Mouse (Mus musculus): Measurements from ENCODE around the gene Psma5.

Gene Psma5

GRCm38 (mm10) chr3:108306387-108306786 is 49.7 kb downstream of the Psma5 start:
- DNase-seq: no peak

- DNase-seq: no peak
Observed at GRCm38 (mm10) chr3:108307485-108307884, 50.8 kb downstream of the Psma5 start.

- peak; percentile 73 to 81 for DNase-seq
Observed at GRCm38 (mm10) chr3:108310921-108311341, 54.2 kb downstream of the Psma5 start.

DNA sequence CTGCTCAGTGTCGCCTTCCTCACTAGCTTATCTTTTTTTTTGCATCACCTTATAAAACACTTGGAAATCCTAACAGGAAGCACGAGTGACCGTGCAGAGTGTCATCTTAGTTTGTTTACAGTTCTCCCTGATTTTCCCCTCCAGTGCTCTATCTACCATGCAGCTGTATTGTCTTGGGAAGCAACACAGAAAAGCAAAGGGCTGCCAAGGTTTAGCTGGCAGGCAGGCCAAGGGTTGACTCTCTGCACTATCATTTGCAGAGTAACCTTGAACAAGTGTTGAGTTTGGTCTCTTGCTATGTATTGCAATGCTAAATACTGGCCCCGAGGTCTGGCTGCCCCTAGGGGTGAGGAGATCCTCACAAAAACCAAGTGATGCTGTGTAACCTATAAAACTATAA is 55.0 kb downstream of the Psma5 start:
- no peak for DNase-seq

DNA sequence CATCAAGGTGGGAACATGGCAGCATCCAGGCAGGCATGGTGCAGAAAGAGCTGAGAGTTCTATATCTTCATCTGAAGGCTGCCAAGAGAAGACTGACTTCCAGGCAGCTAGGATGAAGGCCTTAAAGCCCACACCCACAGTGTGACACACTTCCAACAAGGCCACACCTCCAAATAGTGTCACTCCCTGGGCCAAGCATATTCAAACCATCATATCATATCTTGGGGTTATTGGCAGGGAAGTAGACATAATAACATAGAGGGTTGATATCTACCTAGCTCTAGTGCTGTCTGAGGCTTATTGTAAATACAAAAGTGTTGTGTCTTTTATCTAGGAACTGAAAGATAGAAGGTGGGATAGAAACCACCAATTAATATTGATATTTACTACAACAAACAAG is 55.7 kb downstream of the Psma5 start:
- no peak for DNase-seq

- DNase-seq: no peak
Observed at GRCm38 (mm10) chr3:108313138-108313537, 56.4 kb downstream of the Psma5 start.

DNA sequence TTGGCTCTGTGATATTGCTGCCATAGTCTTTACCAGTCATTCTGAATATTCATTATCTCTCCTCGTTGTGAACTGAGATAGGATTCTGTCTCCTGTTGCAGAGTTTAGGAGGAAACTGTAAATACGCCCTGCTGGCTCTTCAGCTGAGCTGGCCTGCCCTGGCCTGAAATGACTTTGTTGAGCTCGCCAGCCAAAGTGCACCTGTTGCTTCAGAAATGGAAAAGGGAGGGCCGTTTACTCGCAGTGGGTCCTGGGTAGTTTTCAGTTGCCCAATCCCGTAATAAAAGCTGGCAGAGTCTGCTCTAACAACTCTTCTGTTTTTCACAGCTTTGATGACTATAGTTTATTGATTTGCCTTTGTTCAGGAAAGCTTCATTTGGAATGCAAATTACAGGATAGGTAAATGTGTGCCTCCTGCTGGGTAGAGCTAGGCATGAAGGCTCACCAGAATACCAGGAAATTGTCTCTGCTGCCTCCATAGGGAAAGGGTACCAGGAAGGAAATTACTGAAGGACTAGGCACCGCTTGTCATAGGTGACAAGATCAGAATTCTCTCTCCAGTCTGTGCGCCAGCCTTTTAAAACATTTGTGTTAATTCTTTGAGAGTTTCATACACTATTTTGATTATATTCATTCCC is 57.4 kb downstream of the Psma5 start:
- DNase-seq: peak; percentile 43 to 67

- DNase-seq: no peak
Observed at GRCm38 (mm10) chr3:108318517-108318916, 61.8 kb downstream of the Psma5 start.

DNA sequence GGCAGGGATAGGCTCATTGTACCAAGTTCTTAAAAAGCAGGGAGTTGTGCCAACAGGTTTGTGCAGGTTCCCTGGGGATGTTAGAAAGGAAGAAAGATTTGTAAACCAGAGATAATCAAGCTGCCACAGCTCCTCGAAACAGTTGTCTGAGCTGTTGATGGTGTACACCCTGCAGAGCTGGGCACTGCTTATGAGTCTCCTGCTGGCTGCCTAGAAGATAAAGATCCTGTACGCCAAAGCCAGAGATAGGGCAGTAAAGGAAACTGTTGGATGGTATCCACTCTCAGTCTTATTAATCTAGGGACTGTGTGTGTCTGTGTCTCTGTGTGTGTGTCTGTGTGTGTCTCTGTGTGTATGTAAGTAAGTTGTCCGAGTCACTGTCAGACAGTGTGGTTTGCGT is 64.9 kb downstream of the Psma5 start:
- no peak for DNase-seq

GRCm38 (mm10) chr3:108322136-108322535 is 65.4 kb downstream of the Psma5 start:
- DNase-seq: no peak

DNA sequence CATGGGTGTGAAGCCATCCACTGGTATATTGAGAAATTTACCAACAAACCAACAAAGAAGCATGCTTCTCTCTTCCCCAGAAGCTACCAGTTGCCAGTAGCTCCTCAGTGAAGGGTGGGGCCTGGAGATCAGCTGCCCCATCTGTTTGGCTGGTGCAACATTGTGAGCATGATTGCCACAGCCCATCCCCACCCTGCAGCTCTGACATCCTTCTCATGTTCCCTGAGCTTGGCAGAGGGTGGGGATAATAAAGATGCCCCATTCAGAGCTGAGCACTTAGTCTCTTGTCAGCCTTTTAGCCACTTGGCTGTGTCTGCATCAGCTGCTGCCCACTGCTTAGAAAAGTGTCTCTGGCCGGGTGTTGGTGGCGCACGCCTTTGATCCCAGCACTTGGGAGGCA is 66.2 kb downstream of the Psma5 start:
- DNase-seq: peak; percentile 42 to 43

GRCm38 (mm10) chr3:108324837-108325236 is 68.1 kb downstream of the Psma5 start:
- no peak for DNase-seq

GRCm38 (mm10) chr3:108325521-108325920 is 68.8 kb downstream of the Psma5 start:
- DNase-seq: no peak

DNA sequence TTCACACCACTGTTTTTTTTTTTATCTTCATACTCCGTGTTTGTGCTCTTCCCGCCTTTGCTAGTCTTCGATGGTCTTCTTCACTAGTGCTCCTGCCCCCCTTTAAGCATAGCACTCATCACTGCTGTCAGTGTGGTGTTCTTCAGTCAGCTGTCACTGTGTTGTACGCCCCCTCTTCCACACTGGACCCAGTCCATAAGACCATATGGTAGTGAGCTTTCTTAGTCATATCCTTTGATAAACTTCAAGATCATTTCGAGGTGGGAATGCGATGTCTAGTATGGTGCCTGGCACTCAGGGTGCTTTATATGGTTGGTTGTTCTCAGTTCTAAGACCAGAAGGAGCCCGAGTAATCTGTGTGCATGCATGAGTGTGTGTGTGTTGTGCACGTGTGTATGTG is 70.5 kb downstream of the Psma5 start:
- DNase-seq: peak in 1 of 2 experiments; percentile 39

GRCm38 (mm10) chr3:108327916-108328315 is 71.2 kb downstream of the Psma5 start:
- peak; percentile 55 to 72 for DNase-seq

DNA sequence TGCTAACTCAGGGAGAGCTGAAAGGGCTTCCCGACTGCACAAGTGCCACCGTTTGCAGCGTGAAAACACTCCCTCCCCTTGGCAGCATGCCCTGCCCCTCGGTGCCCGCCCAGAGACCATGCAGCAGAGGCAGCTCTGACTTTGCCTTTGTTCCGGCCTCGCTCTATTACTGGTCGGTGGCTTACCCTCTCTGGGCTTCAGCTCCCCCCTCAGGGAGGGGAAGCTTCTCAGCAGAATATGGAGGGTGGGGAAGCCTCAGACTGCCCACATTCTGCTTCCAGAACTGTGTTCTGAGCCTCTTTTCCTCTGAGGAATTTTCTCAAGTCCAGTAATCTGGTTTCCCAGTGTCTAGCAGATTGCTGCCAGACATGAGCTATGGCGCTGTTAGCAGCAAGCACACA is 71.7 kb downstream of the Psma5 start:
- DNase-seq: peak; percentile 84 to 86

Data from lung, adult 18-20 months (tissue).